Mouse (Mus musculus) c-Kit-positive CD71-positive TER-119-positive erythroid progenitor cells, embryonic 14.5 days (primary cell): ENCODE data around the gene Cdc7.

Experiments used
- DNase-seq: peaks from one replicate; pipeline ENCODE4 v3.0.0-alpha.2; 2013; ENCODE audit warnings: low spot score

The Cdc7 gene

GRCm38 (mm10) chr5:107023951-107024350, 59.8 kb downstream of the Cdc7 start:
- no peak for DNase-seq

GRCm38 (mm10) chr5:107025371-107025770, 61.2 kb downstream of the Cdc7 start:
- DNase-seq: no peak

- DNase-seq: no peak
Observed at GRCm38 (mm10) chr5:107025809-107026208, 61.7 kb downstream of the Cdc7 start.

GRCm38 (mm10) chr5:107027616-107028015, 63.5 kb downstream of the Cdc7 start:
- DNase-seq: no peak

GRCm38 (mm10) chr5:107028557-107028956, 64.4 kb downstream of the Cdc7 start:
- DNase-seq: no peak

GRCm38 (mm10) chr5:107029801-107030200, 65.7 kb downstream of the Cdc7 start:
- DNase-seq: no peak

- no peak for DNase-seq
Observed at GRCm38 (mm10) chr5:107030821-107031220, 66.7 kb downstream of the Cdc7 start.
